Mouse (Mus musculus): ENCODE data around the gene Gm17334.

The Gm17334 gene

GRCm38 (mm10) chr11:53797386-53797920, 24.5 kb upstream of the Gm17334 start:
- no peak for DNase-seq (ENCODE audit: low read depth, low spot score)

GRCm38 (mm10) chr11:53796409-53797151, 23.6 kb upstream of the Gm17334 start:
- DNase-seq (ENCODE audit: low read depth, low spot score), result no peak

- DNase-seq (ENCODE audit: low read depth, low spot score), result no peak
Observed at GRCm38 (mm10) chr11:53795813-53796212, 22.8 kb upstream of the Gm17334 start.

- no peak for DNase-seq (ENCODE audit: low read depth, low spot score)
Observed at GRCm38 (mm10) chr11:53794671-53795557, 21.9 kb upstream of the Gm17334 start.

- DNase-seq (ENCODE audit: low read depth, low spot score), result no peak
Observed at GRCm38 (mm10) chr11:53794015-53794414, 21.0 kb upstream of the Gm17334 start.

- DNase-seq (ENCODE audit: low read depth, low spot score), result no peak
Observed at GRCm38 (mm10) chr11:53792986-53793385, 20.0 kb upstream of the Gm17334 start.

GRCm38 (mm10) chr11:53789277-53789676, 16.3 kb upstream of the Gm17334 start:
- no peak for DNase-seq (ENCODE audit: low read depth, low spot score)

- DNase-seq (ENCODE audit: low read depth, low spot score), result no peak
Observed at GRCm38 (mm10) chr11:53788196-53788595, 15.2 kb upstream of the Gm17334 start.

GRCm38 (mm10) chr11:53786058-53787031, 13.4 kb upstream of the Gm17334 start:
- no peak for DNase-seq (ENCODE audit: low read depth, low spot score)

GRCm38 (mm10) chr11:53785311-53785936, 12.4 kb upstream of the Gm17334 start:
- DNase-seq (ENCODE audit: low read depth, low spot score), result no peak

- no peak for DNase-seq (ENCODE audit: low read depth, low spot score)
Observed at GRCm38 (mm10) chr11:53783288-53783687, 10.3 kb upstream of the Gm17334 start.

- no peak for DNase-seq (ENCODE audit: low read depth, low spot score)
Observed at GRCm38 (mm10) chr11:53781964-53782363, 9.0 kb upstream of the Gm17334 start.

- no peak for DNase-seq (ENCODE audit: low read depth, low spot score)
Observed at GRCm38 (mm10) chr11:53781201-53781775, 8.3 kb upstream of the Gm17334 start.

GRCm38 (mm10) chr11:53780262-53780661, 7.3 kb upstream of the Gm17334 start:
- DNase-seq (ENCODE audit: low read depth, low spot score), result no peak

GRCm38 (mm10) chr11:53779808-53780207, 6.8 kb upstream of the Gm17334 start:
- DNase-seq (ENCODE audit: low read depth, low spot score), result no peak

GRCm38 (mm10) chr11:53778455-53778854, 5.5 kb upstream of the Gm17334 start:
- DNase-seq (ENCODE audit: low read depth, low spot score), result no peak

GRCm38 (mm10) chr11:53777736-53778135, 4.7 kb upstream of the Gm17334 start:
- no peak for DNase-seq (ENCODE audit: low read depth, low spot score)

- DNase-seq (ENCODE audit: low read depth, low spot score), result no peak
Observed at GRCm38 (mm10) chr11:53774659-53775255, 1.8 kb upstream of the Gm17334 start.

- DNase-seq (ENCODE audit: low read depth, low spot score), result no peak
Observed at GRCm38 (mm10) chr11:53773641-53774360, 814 bp upstream of the Gm17334 start.

Data from brain, embryonic 18.5 days (tissue).